Mouse (Mus musculus): Measurements from ENCODE around the gene Clic1. TPM values are rescaled to one million over a fixed set of nuclear protein-coding genes. Genes with fewer than 3 reads are reported as not detected.

Gene Clic1
- polyA plus RNA-seq, 1 experiment from 2014 or later, result 45.6 TPM

GRCm38 (mm10) chr17:35083929-35084497, 34.2 kb downstream of the Clic1 start:
- H3K9me3 ChIP-seq (ENCODE audit: control insufficient read depth, low read length), result no peaks in the 10 kb centered on the region
- H3K27ac ChIP-seq (ENCODE audit: low read depth, low read length), result no peak overlapping the region
- 86% methylated on average over 3 of the region's 3 CpGs for WGBS
- H3K4me3 ChIP-seq (ENCODE audit: low read depth, low read length), result no peak overlapping the region
- no peak for ATAC-seq (ENCODE audit: low FRiP score)
- no peak overlapping the region for H3K9ac ChIP-seq (ENCODE audit: low read depth, low read length)
- no peaks in the 10 kb centered on the region for H3K36me3 ChIP-seq (ENCODE audit: control insufficient read depth, insufficient read depth, low read length)
- H3K4me2 ChIP-seq (replicated peaks; ENCODE audit: low read depth, low read length), result no peak overlapping the region
- no peaks in the 10 kb centered on the region for H3K4me1 ChIP-seq (replicated peaks; ENCODE audit: control insufficient read depth, insufficient read depth, low read length)
- no peaks in the 10 kb centered on the region for H3K27me3 ChIP-seq (ENCODE audit: control insufficient read depth, insufficient read depth, low read length)
- DNase-seq (ENCODE audit: low spot score), result no peak

DNA sequence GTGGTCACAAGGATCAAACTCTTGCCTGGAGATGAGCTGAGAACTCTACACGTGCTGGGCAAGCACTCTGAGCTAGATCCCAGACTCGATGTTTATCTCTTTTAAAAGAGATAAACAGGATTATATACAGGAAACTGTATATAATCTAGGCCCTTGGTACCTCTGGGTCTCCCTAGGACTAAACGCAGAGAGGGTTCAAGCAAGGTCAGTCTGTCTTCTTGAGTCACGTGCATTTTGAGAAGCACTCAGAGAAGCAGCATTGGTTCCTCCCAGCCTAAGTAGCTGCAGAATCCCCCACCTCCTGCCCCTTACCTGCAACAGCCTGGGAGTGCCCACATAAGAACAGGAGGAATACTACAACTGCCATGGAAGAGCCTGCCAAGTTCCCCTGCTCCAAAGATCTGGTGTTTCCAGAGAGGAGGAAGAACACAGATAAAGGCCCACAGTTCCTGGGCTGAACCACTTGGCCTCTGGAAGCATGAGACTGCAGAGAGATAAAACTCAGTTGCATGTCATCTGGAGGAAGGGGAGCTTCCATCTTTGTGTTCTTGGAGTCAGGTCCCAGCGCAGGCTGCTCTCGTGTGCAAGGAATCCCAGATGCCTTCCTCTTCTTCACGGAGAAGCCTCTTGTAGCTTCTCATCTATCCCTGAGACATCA, 35.6 kb downstream of the Clic1 start, which contains the start of gene Ly6g6f:
TSS of gene Ly6g6f (minus strand) at position 403 of the 658 bp plus-strand sequence.
- Histone ChIP-seq H3K27ac (ENCODE audit: low read depth, low read length) (no peak within 1 kb of the TSS), H3K4me2 (replicated peaks; ENCODE audit: low read depth, low read length) (no peak within 1 kb of the TSS), H3K4me3 (ENCODE audit: low read depth, low read length) (no peak within 1 kb of the TSS), H3K4me1 (replicated peaks; ENCODE audit: control insufficient read depth, insufficient read depth, low read length) (peaks cover 4% of the 10 kb centered on the region; the same call in 1 of the 2 replicates), H3K9ac (ENCODE audit: low read depth, low read length) (no peak within 1 kb of the TSS), H3K27me3 (ENCODE audit: control insufficient read depth, insufficient read depth, low read length) (no peaks in the 10 kb centered on the region), H3K36me3 (ENCODE audit: control insufficient read depth, insufficient read depth, low read length) (no peaks in the 10 kb centered on the region), H3K9me3 (ENCODE audit: control insufficient read depth, low read length) (no peaks in the 10 kb centered on the region)
- 83% methylated on average over 7 of the region's 7 CpGs for WGBS
- ATAC-seq (ENCODE audit: low FRiP score), result no peak
- DNase-seq (ENCODE audit: low spot score), result no peak

- no peak overlapping the region for H3K4me2 ChIP-seq (replicated peaks; ENCODE audit: low read depth, low read length)
- H3K36me3 ChIP-seq (ENCODE audit: control insufficient read depth, insufficient read depth, low read length), result 0 out of 2 replicates have a peak, but pooled peaks cover 6% of the 10 kb centered on the region
- H3K9ac ChIP-seq (ENCODE audit: low read depth, low read length), result no peak overlapping the region
- H3K27me3 ChIP-seq (ENCODE audit: control insufficient read depth, insufficient read depth, low read length), result no peaks in the 10 kb centered on the region
- ATAC-seq (ENCODE audit: low FRiP score) (no peak), DNase-seq (ENCODE audit: low spot score) (no peak)
- WGBS, result 64% methylated on average over 2 of the region's 2 CpGs
- no peaks in the 10 kb centered on the region for H3K9me3 ChIP-seq (ENCODE audit: control insufficient read depth, low read length)
- peaks cover 7% of the 10 kb centered on the region; the same call in 1 of the 2 replicates for H3K4me1 ChIP-seq (replicated peaks; ENCODE audit: control insufficient read depth, insufficient read depth, low read length)
- no peak overlapping the region for H3K4me3 ChIP-seq (ENCODE audit: low read depth, low read length)
- no peak overlapping the region for H3K27ac ChIP-seq (ENCODE audit: low read depth, low read length)
These were observed 38.4 kb downstream of the Clic1 start for GRCm38 (mm10) chr17:35088151-35088550.

DNA sequence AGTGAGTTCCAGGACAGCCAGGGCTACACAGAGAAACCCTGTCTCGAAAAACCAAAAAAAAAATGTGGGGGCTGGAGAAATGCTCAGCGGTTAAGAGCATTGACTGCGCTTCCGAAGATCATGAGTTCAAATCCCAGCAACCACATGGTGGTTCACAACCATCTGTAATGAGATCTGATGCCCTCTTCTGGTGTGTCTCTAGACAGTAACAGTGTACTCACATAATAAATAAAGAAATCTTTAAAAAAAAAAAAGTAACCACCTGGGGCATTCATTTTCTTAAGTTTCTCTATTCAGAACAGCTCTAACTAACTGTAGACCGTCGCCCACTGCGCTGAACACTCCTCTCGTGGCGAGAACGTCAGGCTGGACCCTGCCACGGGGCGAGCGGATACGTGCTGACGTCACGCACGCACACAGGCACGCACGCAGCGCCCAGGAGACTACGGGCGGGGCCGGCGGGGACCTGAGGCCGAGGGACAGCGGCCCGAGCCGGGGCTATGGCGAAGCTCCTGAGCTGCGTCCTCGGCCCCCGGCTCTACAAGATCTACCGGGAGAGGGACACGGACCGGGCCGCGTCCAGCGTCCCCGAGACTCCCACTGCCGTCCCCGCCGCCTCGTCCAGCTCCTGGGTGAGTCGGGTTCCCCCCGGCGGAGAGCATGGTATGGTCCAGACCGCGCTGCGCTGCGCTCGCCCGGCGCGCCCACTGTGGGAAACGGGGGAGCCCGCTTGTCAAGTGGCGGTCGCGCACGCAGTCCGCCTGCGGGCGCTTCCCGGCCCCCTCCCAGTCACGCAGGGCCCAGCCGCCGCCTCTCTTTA, 39.3 kb downstream of the Clic1 start, which contains the start of gene Abhd16a:
TSS of gene Abhd16a (plus strand) at position 439 of the 820 bp plus-strand sequence.
- peaks cover 7% of the 10 kb centered on the region; the same call in 1 of the 2 replicates for H3K4me1 ChIP-seq (replicated peaks; ENCODE audit: control insufficient read depth, insufficient read depth, low read length)
- peak; percentile 98 for ATAC-seq (ENCODE audit: low FRiP score)

GRCm38 (mm10) chr17:35090166-35090932, 40.6 kb downstream of the Clic1 start:
- DNase-seq (ENCODE audit: low spot score), result no peak
- Histone ChIP-seq H3K4me3 (ENCODE audit: low read depth, low read length) (peak overlapping the region; percentile 54), H3K4me2 (replicated peaks; ENCODE audit: low read depth, low read length) (peak overlapping the region; percentile 47), H3K9me3 (ENCODE audit: control insufficient read depth, low read length) (no peaks in the 10 kb centered on the region), H3K27me3 (ENCODE audit: control insufficient read depth, insufficient read depth, low read length) (no peaks in the 10 kb centered on the region), H3K4me1 (replicated peaks; ENCODE audit: control insufficient read depth, insufficient read depth, low read length) (peaks cover 7% of the 10 kb centered on the region; the same call in 1 of the 2 replicates), H3K9ac (ENCODE audit: low read depth, low read length) (peak overlapping the region; percentile 83), H3K27ac (ENCODE audit: low read depth, low read length) (no peak overlapping the region), H3K36me3 (ENCODE audit: control insufficient read depth, insufficient read depth, low read length) (0 out of 2 replicates have a peak, but pooled peaks cover 6% of the 10 kb centered on the region)
- WGBS, result 76% methylated on average over 8 of the region's 8 CpGs
- ATAC-seq (ENCODE audit: low FRiP score), result no peak

More for the DNA sequence above, 39.3 kb downstream of the Clic1 start, which contains the start of gene Abhd16a:
- Histone ChIP-seq H3K9ac (ENCODE audit: low read depth, low read length) (peak within 1 kb of the TSS; percentile 83), H3K36me3 (ENCODE audit: control insufficient read depth, insufficient read depth, low read length) (0 out of 2 replicates have a peak, but pooled peaks cover 6% of the 10 kb centered on the region), H3K9me3 (ENCODE audit: control insufficient read depth, low read length) (no peaks in the 10 kb centered on the region), H3K4me3 (ENCODE audit: low read depth, low read length) (peak within 1 kb of the TSS; percentile 54), H3K27ac (ENCODE audit: low read depth, low read length) (peak within 1 kb of the TSS; percentile 95), H3K27me3 (ENCODE audit: control insufficient read depth, insufficient read depth, low read length) (no peaks in the 10 kb centered on the region), H3K4me2 (replicated peaks; ENCODE audit: low read depth, low read length) (peak within 1 kb of the TSS; percentile 47)
- 3% methylated on average over 61 of the region's 67 CpGs for WGBS
- peak; percentile 96 for DNase-seq (ENCODE audit: low spot score)

- no peak for ATAC-seq (ENCODE audit: low FRiP score)
- Histone ChIP-seq H3K27ac (ENCODE audit: low read depth, low read length) (no peak overlapping the region), H3K9ac (ENCODE audit: low read depth, low read length) (no peak overlapping the region), H3K36me3 (ENCODE audit: control insufficient read depth, insufficient read depth, low read length) (0 out of 2 replicates have a peak, but pooled peaks cover 6% of the 10 kb centered on the region), H3K27me3 (ENCODE audit: control insufficient read depth, insufficient read depth, low read length) (no peaks in the 10 kb centered on the region), H3K4me2 (replicated peaks; ENCODE audit: low read depth, low read length) (no peak overlapping the region), H3K4me1 (replicated peaks; ENCODE audit: control insufficient read depth, insufficient read depth, low read length) (peaks cover 7% of the 10 kb centered on the region; the same call in 1 of the 2 replicates), H3K4me3 (ENCODE audit: low read depth, low read length) (no peak overlapping the region), H3K9me3 (ENCODE audit: control insufficient read depth, low read length) (no peaks in the 10 kb centered on the region)
- DNase-seq (ENCODE audit: low spot score), result no peak
- WGBS, result 93% methylated on average over 14 of the region's 14 CpGs
These were observed 42.8 kb downstream of the Clic1 start for GRCm38 (mm10) chr17:35092403-35093198.

DNA sequence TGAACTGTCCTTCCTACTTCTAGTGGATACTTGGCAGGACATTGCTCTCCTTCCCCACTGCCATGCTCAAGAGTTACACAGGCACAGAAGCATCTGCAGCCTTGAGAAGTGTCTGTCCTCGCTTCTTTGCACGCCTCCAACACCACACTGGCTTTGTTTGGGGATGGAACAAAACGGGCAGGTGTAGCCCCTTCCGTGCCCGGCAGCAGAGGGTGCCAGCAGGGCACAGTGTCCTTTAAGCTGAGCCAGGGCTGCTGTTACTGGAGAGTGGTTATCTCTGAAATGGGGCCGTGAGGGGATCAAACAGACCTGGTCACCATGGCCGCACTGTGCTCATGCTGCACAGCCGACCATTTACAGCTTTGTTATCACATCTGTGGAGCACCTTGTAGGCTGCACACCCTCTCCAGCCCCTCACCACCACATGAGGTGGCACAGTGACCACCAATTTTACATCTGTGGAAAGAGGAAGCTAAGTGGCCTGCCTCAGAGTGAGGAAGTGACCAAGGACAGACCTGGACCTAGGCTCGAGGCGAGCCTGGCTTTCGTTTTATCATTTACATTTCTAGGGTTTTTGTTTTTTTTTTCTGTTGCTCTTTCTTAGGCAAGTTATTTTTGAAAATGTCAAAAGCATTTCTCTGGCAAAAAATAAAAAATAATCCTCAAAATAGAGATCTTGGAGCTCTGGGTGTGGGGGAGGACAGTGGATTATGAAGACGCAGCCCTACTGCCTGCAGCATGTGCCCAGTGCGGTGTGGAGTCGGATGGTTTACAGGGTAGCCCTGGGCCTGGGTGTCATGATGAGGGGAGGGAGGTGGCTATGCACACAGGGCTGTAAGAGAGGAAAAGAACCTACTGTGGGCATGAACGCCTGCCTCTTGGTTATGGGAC, 45.0 kb downstream of the Clic1 start:
- ATAC-seq (ENCODE audit: low FRiP score), result no peak
- Histone ChIP-seq H3K27me3 (ENCODE audit: control insufficient read depth, insufficient read depth, low read length) (no peaks in the 10 kb centered on the region), H3K4me3 (ENCODE audit: low read depth, low read length) (no peak overlapping the region), H3K4me1 (replicated peaks; ENCODE audit: control insufficient read depth, insufficient read depth, low read length) (peaks cover 7% of the 10 kb centered on the region; the same call in 1 of the 2 replicates), H3K27ac (ENCODE audit: low read depth, low read length) (no peak overlapping the region; the same call in 1 of the 2 replicates), H3K4me2 (replicated peaks; ENCODE audit: low read depth, low read length) (no peak overlapping the region), H3K9me3 (ENCODE audit: control insufficient read depth, low read length) (no peaks in the 10 kb centered on the region), H3K36me3 (ENCODE audit: control insufficient read depth, insufficient read depth, low read length) (0 out of 2 replicates have a peak, but pooled peaks cover 6% of the 10 kb centered on the region), H3K9ac (ENCODE audit: low read depth, low read length) (no peak overlapping the region)
- WGBS, result 95% methylated on average over 15 of the region's 15 CpGs
- DNase-seq (ENCODE audit: low spot score), result no peak
